In the genomic region with DNA sequence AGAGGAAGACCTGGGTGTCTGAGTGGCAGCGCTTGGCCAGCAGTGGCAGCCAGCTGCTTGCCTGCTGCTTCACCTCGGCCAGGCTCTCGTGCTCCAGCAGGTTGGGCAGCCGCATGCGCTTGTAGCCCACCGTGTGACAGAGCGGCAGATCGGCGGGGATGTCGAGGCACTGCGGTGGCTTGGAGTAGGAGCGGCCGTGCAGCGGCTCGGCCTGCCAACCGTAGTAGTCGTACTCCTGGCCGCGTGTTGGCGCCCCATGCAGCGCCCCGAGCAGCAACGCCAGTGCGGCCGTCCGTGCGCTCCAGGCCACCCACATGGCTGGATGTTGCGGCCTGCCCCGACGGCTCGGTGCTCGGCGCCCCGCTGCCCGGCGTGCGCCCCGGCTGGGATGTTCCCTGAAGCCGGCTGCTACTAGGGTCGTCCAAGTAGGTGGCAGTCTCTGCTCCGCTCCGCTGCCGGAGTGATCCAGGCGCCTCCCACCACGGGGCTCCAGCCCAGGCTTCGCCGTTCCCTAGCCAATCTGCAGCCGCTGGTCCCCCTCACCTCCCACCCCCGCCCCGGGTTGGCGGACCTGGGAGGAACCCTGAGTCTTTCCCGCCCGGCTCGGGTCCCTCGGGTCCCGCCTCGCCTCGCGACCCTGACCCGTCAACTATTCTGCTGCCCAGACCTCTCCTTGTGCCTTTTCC, we compare ENCODE assay signal across 11 mouse cellular contexts. TPM values are rescaled to one million over a fixed set of nuclear protein-coding genes. Genes with fewer than 3 reads are reported as not detected.
DNase-seq lines count a peak whose midpoint lies in the region; ATAC-seq lines count a peak whose summit lies in the region.
"Had no signal": no experiment of that assay in that cellular context is flagged by ENCODE, and none has a peak within 500 bp of the region (broad histone marks: within the 10 kb centered on the region; RNA-seq: fewer than 3 reads in every experiment).

A gene (minus strand): TSS at position 557 of the 686 bp plus-strand sequence.

- peak within 1 kb of the TSS; percentile 29 for H3K4me3 ChIP-seq in kidney, embryonic 15.5 days (replicated peaks)
- peak within 1 kb of the TSS; percentile 23 for H3K4me3 ChIP-seq in embryonic facial prominence, embryonic 11.5 days (ENCODE audit: low read depth, low read length)
- H3K4me3 ChIP-seq in hindbrain, embryonic 12.5 days = peak within 1 kb of the TSS; percentile 26

- peaks cover 28% of the 10 kb centered on the region for H3K4me1 ChIP-seq in kidney, embryonic 15.5 days
- H3K4me1 ChIP-seq in embryonic facial prominence, embryonic 11.5 days (ENCODE audit: control insufficient read depth, insufficient read depth, low read length) = peaks cover 3% of the 10 kb centered on the region
- peaks cover 14% of the 10 kb centered on the region for H3K4me1 ChIP-seq in hindbrain, embryonic 12.5 days

- ATAC-seq in kidney, embryonic 15.5 days (replicated peaks; ENCODE audit: low FRiP score) = peak; percentile 46; the same call in 1 of the 2 replicates
- peak; percentile 24; the same call in 1 of the 2 replicates for ATAC-seq in embryonic facial prominence, embryonic 11.5 days (replicated peaks; ENCODE audit: insufficient number of reproducible peaks, low FRiP score, low TSS enrichment, low read depth)
- peak; percentile 26; the same call in 1 of the 2 replicates for ATAC-seq in hindbrain, embryonic 12.5 days (ENCODE audit: low FRiP score)

- no peaks in the 10 kb centered on the region for H3K36me3 ChIP-seq in kidney, embryonic 15.5 days
- no peaks in the 10 kb centered on the region for H3K36me3 ChIP-seq in embryonic facial prominence, embryonic 11.5 days (replicated peaks; ENCODE audit: control insufficient read depth, insufficient read depth, low read depth, low read length)
- H3K36me3 ChIP-seq in hindbrain, embryonic 12.5 days = no peaks in the 10 kb centered on the region
- H3K36me3 ChIP-seq: G1E had no signal

- no peak for DNase-seq in kidney, adult 18-20 months
- peak; percentile 39 for DNase-seq in embryonic facial prominence, embryonic 11.5 days (ENCODE audit: low spot score)
- DNase-seq in neural tube, embryonic 10.5 days (ENCODE audit: extremely low spot score, low spot score) = peak; percentile 53
- DNase-seq in adrenal gland, postnatal 36 days = no peak
- DNase-seq in gastrocnemius, postnatal 10 days = no peak
- no peak for DNase-seq in thymus, adult 18-20 months
- DNase-seq: thymus, postnatal 4 days had no signal

- peaks cover 77% of the 10 kb centered on the region for H3K27me3 ChIP-seq in kidney, embryonic 15.5 days
- H3K27me3 ChIP-seq in embryonic facial prominence, embryonic 11.5 days (ENCODE audit: control insufficient read depth, insufficient read depth, low read length) = peaks cover 44% of the 10 kb centered on the region
- H3K27me3 ChIP-seq in hindbrain, embryonic 12.5 days = peaks cover 69% of the 10 kb centered on the region

- 0 out of 2 replicates have a peak within 1 kb of the TSS, but pooled peaks have one; percentile 21 for H3K9ac ChIP-seq in kidney, embryonic 15.5 days
- H3K9ac ChIP-seq in embryonic facial prominence, embryonic 11.5 days (replicated peaks; ENCODE audit: low read length) = no peak within 1 kb of the TSS; the same call in 1 of the 2 replicates
- 0 out of 2 replicates have a peak within 1 kb of the TSS, but pooled peaks have one; percentile 27 for H3K9ac ChIP-seq in hindbrain, embryonic 12.5 days
- H3K9ac ChIP-seq: liver, embryonic 14.5 days had no signal

- no peaks in the 10 kb centered on the region for H3K9me3 ChIP-seq in kidney, embryonic 15.5 days (replicated peaks)
- no peaks in the 10 kb centered on the region for H3K9me3 ChIP-seq in embryonic facial prominence, embryonic 11.5 days (replicated peaks; ENCODE audit: control insufficient read depth, low read length)
- no peaks in the 10 kb centered on the region for H3K9me3 ChIP-seq in hindbrain, embryonic 12.5 days (replicated peaks)
- H3K9me3 ChIP-seq: G1E had no signal

- peak within 1 kb of the TSS; percentile 54 for H3K4me2 ChIP-seq in kidney, embryonic 15.5 days
- peak within 1 kb of the TSS; percentile 50 for H3K4me2 ChIP-seq in embryonic facial prominence, embryonic 11.5 days (ENCODE audit: low read depth, low read length)
- peak within 1 kb of the TSS; percentile 48 for H3K4me2 ChIP-seq in hindbrain, embryonic 12.5 days (replicated peaks)

- H3K27ac ChIP-seq in kidney, embryonic 15.5 days = no peak within 1 kb of the TSS
- no peak within 1 kb of the TSS for H3K27ac ChIP-seq in embryonic facial prominence, embryonic 11.5 days (replicated peaks; ENCODE audit: low read depth, low read length)
- no peak within 1 kb of the TSS for H3K27ac ChIP-seq in hindbrain, embryonic 12.5 days
- H3K27ac ChIP-seq: liver, embryonic 14.5 days had no signal

- WGBS in kidney, embryonic 15.5 days = 1% methylated on average over 60 of the region's 60 CpGs
- WGBS in embryonic facial prominence, embryonic 11.5 days = under 1% methylated on average over 60 of the region's 60 CpGs
- under 1% methylated on average over 50 of the region's 60 CpGs for WGBS in hindbrain, embryonic 12.5 days

RNA-seq across cellular contexts. Expression of the gene that starts here (rescaled TPM):
- polyA plus RNA-seq in kidney, embryonic 15.5 days (2015; fragmentation: Nextera tagmentation; extraction: Ambion mirVana) = 1.2 and 2.1 TPM in 2 replicates
- 0.64 and 1.2 TPM in 2 replicates for polyA plus RNA-seq in embryonic facial prominence, embryonic 11.5 days (2014; fragmentation: Nextera tagmentation; extraction: Ambion mirVana)
- polyA plus RNA-seq in hindbrain, embryonic 12.5 days (2016; fragmentation: Nextera tagmentation; extraction: Ambion mirVana) = 1.5 and 1.9 TPM in 2 replicates
- total RNA-seq in adrenal gland, postnatal 36 days (2021) = 1 to 10 TPM; 2.5 TPM
- 1 to 10 TPM; 5.7 to 6.8 TPM for total RNA-seq in gastrocnemius, postnatal 10 days (2021)
- total RNA-seq: G1E had no signal
- polyA plus RNA-seq: G1E had no signal

Comparison
In these comparisons a context has a peak if more than half of its experiments do, and no peak if none do; other contexts are left out.
1. DNase-seq: peak in embryonic facial prominence, embryonic 11.5 days (single experiment) and neural tube, embryonic 10.5 days (single experiment); none in kidney, adult 18-20 months (single experiment), adrenal gland, postnatal 36 days (0 of 2), gastrocnemius, postnatal 10 days (single experiment) and thymus, adult 18-20 months (0 of 2).
2. Peak in every context shown above with its lines, with median percentiles within 50 percentile points of each other: ATAC-seq, H3K4me2 ChIP-seq and H3K4me3 ChIP-seq.